Mouse (Mus musculus): Measurements from ENCODE around the gene Tm7sf3. TPM values are rescaled to one million over a fixed set of nuclear protein-coding genes. Genes with fewer than 3 reads are reported as not detected.
A peak's percentile ranks its signal among the peaks of the same experiment; 100 is the strongest.

Tm7sf3 gene
- total and polyA plus RNA-seq, 2 experiments from 2014 or later: 40.6 to 51.1 TPM

- WGBS: 80% methylated on average over 5 of the region's 5 CpGs
- H3K27me3 ChIP-seq (ENCODE audit: insufficient read depth, low read length): no peaks in the 10 kb centered on the region
- H3K36me3 ChIP-seq (ENCODE audit: insufficient read depth): no peaks in the 10 kb centered on the region
- no peak overlapping the region for H3K4me3 ChIP-seq (ENCODE audit: low read depth, low read length)
- H3K9me3 ChIP-seq (ENCODE audit: low read length): no peaks in the 10 kb centered on the region
- H3K4me1 ChIP-seq (ENCODE audit: insufficient read depth): no peaks in the 10 kb centered on the region
- ATAC-seq: no peak
- H3K9ac ChIP-seq: no peak overlapping the region
- H3K27ac ChIP-seq (ENCODE audit: low read depth, low read length): no peak overlapping the region
- no peak overlapping the region for H3K4me2 ChIP-seq (ENCODE audit: low read depth)
- DNase-seq: no peak
- TF ChIP-seq CTCF (IDR thresholded peaks at IDR 0.05; ENCODE audit: low read depth): no peak
Measured at GRCm38 (mm10) chr6:146661655-146662054, 19.0 kb upstream of the Tm7sf3 start.

GRCm38 (mm10) chr6:146660591-146660990 lies 18.0 kb upstream of the Tm7sf3 start:
- TF ChIP-seq CTCF (IDR thresholded peaks at IDR 0.05; ENCODE audit: low read depth): peak; percentile 42; the same call in 1 of the 2 replicates
- ATAC-seq: no peak
- no peaks in the 10 kb centered on the region for H3K36me3 ChIP-seq (ENCODE audit: insufficient read depth)
- H3K9ac ChIP-seq: no peak overlapping the region
- H3K4me2 ChIP-seq (ENCODE audit: low read depth): no peak overlapping the region
- WGBS: 62% methylated on average over 2 of the region's 2 CpGs
- no peak overlapping the region for H3K27ac ChIP-seq (ENCODE audit: low read depth, low read length)
- no peak overlapping the region for H3K4me3 ChIP-seq (ENCODE audit: low read depth, low read length)
- H3K27me3 ChIP-seq (ENCODE audit: insufficient read depth, low read length): no peaks in the 10 kb centered on the region
- H3K9me3 ChIP-seq (ENCODE audit: low read length): no peaks in the 10 kb centered on the region
- no peak for DNase-seq
- H3K4me1 ChIP-seq (ENCODE audit: insufficient read depth): no peaks in the 10 kb centered on the region

- H3K27me3 ChIP-seq (ENCODE audit: insufficient read depth, low read length): no peaks in the 10 kb centered on the region
- H3K9ac ChIP-seq: no peak overlapping the region
- no peak for DNase-seq
- H3K4me2 ChIP-seq (ENCODE audit: low read depth): no peak overlapping the region
- no peak overlapping the region for H3K27ac ChIP-seq (ENCODE audit: low read depth, low read length)
- TF ChIP-seq CTCF (IDR thresholded peaks at IDR 0.05; ENCODE audit: low read depth): no peak
- no peaks in the 10 kb centered on the region for H3K4me1 ChIP-seq (ENCODE audit: insufficient read depth)
- no peak for ATAC-seq
- no peaks in the 10 kb centered on the region for H3K9me3 ChIP-seq (ENCODE audit: low read length)
- peaks cover 12% of the 10 kb centered on the region for H3K36me3 ChIP-seq (ENCODE audit: insufficient read depth)
- H3K4me3 ChIP-seq (ENCODE audit: low read depth, low read length): no peak overlapping the region
- 72% methylated on average over 3 of the region's 3 CpGs for WGBS
Measured at GRCm38 (mm10) chr6:146653197-146653596, 10.6 kb upstream of the Tm7sf3 start.

GRCm38 (mm10) chr6:146651431-146651830 lies 8.8 kb upstream of the Tm7sf3 start:
- no peak for TF ChIP-seq CTCF (IDR thresholded peaks at IDR 0.05; ENCODE audit: low read depth)
- H3K27me3 ChIP-seq (ENCODE audit: insufficient read depth, low read length): no peaks in the 10 kb centered on the region

GRCm38 (mm10) chr6:146650013-146650412 lies 7.4 kb upstream of the Tm7sf3 start:
- 90% methylated on average over 2 of the region's 2 CpGs for WGBS
- no peak overlapping the region for H3K4me3 ChIP-seq (ENCODE audit: low read depth, low read length)
- DNase-seq: no peak
- no peak for ATAC-seq
- no peaks in the 10 kb centered on the region for H3K9me3 ChIP-seq (ENCODE audit: low read length)
- H3K4me2 ChIP-seq (ENCODE audit: low read depth): no peak overlapping the region
- no peak overlapping the region for H3K9ac ChIP-seq
- H3K36me3 ChIP-seq (ENCODE audit: insufficient read depth): peaks cover 12% of the 10 kb centered on the region
- H3K27me3 ChIP-seq (ENCODE audit: insufficient read depth, low read length): no peaks in the 10 kb centered on the region
- no peak overlapping the region for H3K27ac ChIP-seq (ENCODE audit: low read depth, low read length)
- H3K4me1 ChIP-seq (ENCODE audit: insufficient read depth): no peaks in the 10 kb centered on the region
- no peak for TF ChIP-seq CTCF (IDR thresholded peaks at IDR 0.05; ENCODE audit: low read depth)

More at GRCm38 (mm10) chr6:146651431-146651830, 8.8 kb upstream of the Tm7sf3 start:
- H3K4me1 ChIP-seq (ENCODE audit: insufficient read depth): no peaks in the 10 kb centered on the region
- no peak overlapping the region for H3K9ac ChIP-seq
- H3K27ac ChIP-seq (ENCODE audit: low read depth, low read length): no peak overlapping the region
- H3K4me3 ChIP-seq (ENCODE audit: low read depth, low read length): no peak overlapping the region
- DNase-seq: no peak
- ATAC-seq: no peak
- H3K4me2 ChIP-seq (ENCODE audit: low read depth): no peak overlapping the region
- H3K9me3 ChIP-seq (ENCODE audit: low read length): no peaks in the 10 kb centered on the region
- peaks cover 12% of the 10 kb centered on the region for H3K36me3 ChIP-seq (ENCODE audit: insufficient read depth)

- peak overlapping the region; percentile 74 for H3K4me3 ChIP-seq (ENCODE audit: low read depth, low read length)
- ATAC-seq: no peak
- TF ChIP-seq CTCF (IDR thresholded peaks at IDR 0.05; ENCODE audit: low read depth): no peak
- peak overlapping the region; percentile 83; the same call in 1 of the 2 replicates for H3K27ac ChIP-seq (ENCODE audit: low read depth, low read length)
- no peaks in the 10 kb centered on the region for H3K36me3 ChIP-seq (ENCODE audit: insufficient read depth)
- no peak for DNase-seq
- H3K9ac ChIP-seq: peak overlapping the region; percentile 68
- peak overlapping the region; percentile 95 for H3K4me2 ChIP-seq (ENCODE audit: low read depth)
- peaks cover 6% of the 10 kb centered on the region for H3K4me1 ChIP-seq (ENCODE audit: insufficient read depth)
- no peaks in the 10 kb centered on the region for H3K9me3 ChIP-seq (ENCODE audit: low read length)
- 42% methylated on average over 11 of the region's 11 CpGs for WGBS
- H3K27me3 ChIP-seq (ENCODE audit: insufficient read depth, low read length): no peaks in the 10 kb centered on the region
Measured at GRCm38 (mm10) chr6:146643184-146643570, 553 bp upstream of the Tm7sf3 start.

GRCm38 (mm10) chr6:146641621-146642210 lies 908 bp downstream of the Tm7sf3 start:
- ATAC-seq: 0 out of 2 replicates have a peak, but pooled peaks have one; percentile 0

More at GRCm38 (mm10) chr6:146641621-146642210, 908 bp downstream of the Tm7sf3 start:
- no peaks in the 10 kb centered on the region for H3K9me3 ChIP-seq (ENCODE audit: low read length)
- H3K27ac ChIP-seq (ENCODE audit: low read depth, low read length): 0 out of 2 replicates have a peak overlapping the region, but pooled peaks have one; percentile 23
- peaks cover 6% of the 10 kb centered on the region for H3K4me1 ChIP-seq (ENCODE audit: insufficient read depth)
- no peak for DNase-seq
- no peaks in the 10 kb centered on the region for H3K36me3 ChIP-seq (ENCODE audit: insufficient read depth)
- H3K9ac ChIP-seq: peak overlapping the region; percentile 42; the same call in 1 of the 2 replicates
- WGBS: 69% methylated on average over 11 of the region's 11 CpGs
- H3K4me2 ChIP-seq (ENCODE audit: low read depth): peak overlapping the region; percentile 95
- TF ChIP-seq CTCF (IDR thresholded peaks at IDR 0.05; ENCODE audit: low read depth): no peak
- peak overlapping the region; percentile 74 for H3K4me3 ChIP-seq (ENCODE audit: low read depth, low read length)
- H3K27me3 ChIP-seq (ENCODE audit: insufficient read depth, low read length): no peaks in the 10 kb centered on the region

Data from forebrain, postnatal 0 days (tissue).